Mouse (Mus musculus) liver, embryonic 14.5 days (tissue): ENCODE measurements around the gene Dhps. TPM values are rescaled to one million over a fixed set of nuclear protein-coding genes. Genes with fewer than 3 reads are reported as not detected.

Source experiments
- ATAC-seq: fragments of 200-750 bp; cut with Nextera tagmentation; 2 replicates; pipeline ENCODE4 v1.8.0; 2017; ENCODE audit warnings: moderate number of reproducible peaks, mild to moderate bottlenecking, moderate library complexity; ENCODE audit not compliant: insufficient read depth
- DNase-seq, 3 experiments: peaks; one replicate each; pipeline ENCODE4 v3.0.0-alpha.2; 2012 to 2013; ENCODE audit warnings: low read depth in 3 of 3, low spot score in 3 of 3
- H3K27ac ChIP-seq: fragments of 300-500 bp; sonication (generic); 2 replicates; pipeline ENCODE4 v1.5.1; 2014; ENCODE audit warnings: moderate library complexity, mild to moderate bottlenecking, control low read depth, inconsistent platforms
- H3K27me3 ChIP-seq: fragments of 300-500 bp; sonication (generic); 2 replicates; pipeline ENCODE4 v1.6.1; 2014; ENCODE audit warnings: mild to moderate bottlenecking, low read length, moderate library complexity; ENCODE audit not compliant: control insufficient read depth, insufficient read depth
- H3K36me3 ChIP-seq: fragments of 300-500 bp; sonication (generic); replicated peaks from 2 replicates; pipeline ENCODE4 v1.6.1; 2014; ENCODE audit warnings: low read depth; ENCODE audit not compliant: control insufficient read depth, insufficient read depth
- H3K4me1 ChIP-seq, 2 experiments: fragments of 200-500 bp in 1 of 2; fragments of 300-500 bp in 1 of 2; sonication (generic) in 1 of 2; replicated peaks; 2 replicates each; pipeline ENCODE4 v1.6.1; 2012 to 2014; ENCODE audit warnings: antibody characterized with exemption in 1 of 2, inconsistent platforms in 1 of 2, low read length in 1 of 2; ENCODE audit not compliant: control insufficient read depth in 2 of 2, insufficient read depth in 2 of 2
- H3K4me2 ChIP-seq: fragments of 300-500 bp; sonication (generic); 2 replicates; pipeline ENCODE4 v1.6.1; 2014; ENCODE audit warnings: low read depth, mild to moderate bottlenecking, control low read depth, moderate library complexity
- H3K4me3 ChIP-seq, 2 experiments: fragments of 200-500 bp in 1 of 2; fragments of 300-500 bp in 1 of 2; sonication (generic) in 1 of 2; 2 replicates each; pipeline ENCODE4 v1.5.1; 2012 to 2014; ENCODE audit warnings: low read depth in 2 of 2, low read length in 2 of 2, mild to moderate bottlenecking in 2 of 2, control low read depth in 1 of 2, inconsistent platforms in 1 of 2, moderate library complexity in 1 of 2; ENCODE audit not compliant: insufficient read depth in 1 of 2
- H3K9ac ChIP-seq: fragments of 300-500 bp; sonication (generic); replicated peaks from 2 replicates; pipeline ENCODE4 v1.6.1; 2014; ENCODE audit warnings: mild to moderate bottlenecking, control low read depth, moderate library complexity
- H3K9me3 ChIP-seq: fragments of 300-500 bp; sonication (generic); 2 replicates; pipeline ENCODE4 v1.6.1; 2016; ENCODE audit warnings: low read length, mixed read lengths; ENCODE audit not compliant: control insufficient read depth
- CTCF ChIP-seq: IDR thresholded peaks from 2 replicates; pipeline ENCODE4 v1.5.1; 2016; ENCODE audit warnings: antibody characterized with exemption, low read depth, control low read depth
- EP300 ChIP-seq: IDR thresholded peaks from 2 replicates; pipeline ENCODE4 v1.6.1; 2016; ENCODE audit warnings: antibody characterized with exemption, low read depth
- WGBS: fragments of 180-500 bp; shearing (Covaris S2); extraction: QIAGEN DNeasy Blood & Tissue Kit; methylation state at CpG from one replicate; pipeline ENCODE4 v1.1.7; 2014; ENCODE audit not compliant: insufficient replicate concordance; 5-methylcytosine and 5-hydroxymethylcytosine counted together
- polyA plus RNA-seq, 2 experiments: library from polyadenylated mRNA; depleted of rRNA in 1 of 2; stranded (reverse) in 1 of 2; unstranded in 1 of 2; fragments of >200 nt; fragmentation: Nextera tagmentation in 1 of 2; extraction: Ambion mirVana in 1 of 2; gene quantifications; 2 replicates each; pipeline versions ENCODE4 v1.2.1 to v1.2.3; 2012 to 2014

The Dhps gene
- polyA plus RNA-seq, 2 experiments, result 21.5 to 36.4 TPM

DNA sequence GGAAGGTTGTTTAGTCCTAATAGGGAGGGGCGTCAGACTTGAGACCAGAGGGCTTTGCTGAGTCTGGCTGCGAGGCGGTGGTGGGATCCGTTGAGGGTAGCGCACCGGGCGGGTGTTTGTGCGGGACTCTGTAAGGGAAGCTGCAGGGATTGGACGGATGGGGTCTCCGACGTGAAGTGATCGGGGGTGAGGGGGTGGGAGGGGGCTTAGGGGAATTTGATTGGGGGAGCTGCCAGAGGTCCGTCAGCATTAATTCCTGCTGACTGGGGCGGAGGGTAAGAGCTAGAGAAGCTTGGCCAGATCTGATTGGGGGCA lies 34.2 kb upstream of the Dhps start:
- Histone ChIP-seq H3K4me1 (peaks cover 15 to 18% of the 10 kb centered on the region in 2 experiments), H3K9ac (peak overlapping the region; percentile 88), H3K4me3 (peak overlapping the region; percentile 79 to 90), H3K4me2 (peak overlapping the region; percentile 98), H3K9me3 (no peaks in the 10 kb centered on the region), H3K27ac (peak overlapping the region; percentile 72), H3K27me3 (no peaks in the 10 kb centered on the region), H3K36me3 (peaks cover 36% of the 10 kb centered on the region)
- DNase-seq, result no peak
- peak; percentile 27 for ATAC-seq
- WGBS, result under 1% methylated on average over 14 of the region's 14 CpGs
- TF ChIP-seq CTCF (no peak), EP300 (no peak)

DNA sequence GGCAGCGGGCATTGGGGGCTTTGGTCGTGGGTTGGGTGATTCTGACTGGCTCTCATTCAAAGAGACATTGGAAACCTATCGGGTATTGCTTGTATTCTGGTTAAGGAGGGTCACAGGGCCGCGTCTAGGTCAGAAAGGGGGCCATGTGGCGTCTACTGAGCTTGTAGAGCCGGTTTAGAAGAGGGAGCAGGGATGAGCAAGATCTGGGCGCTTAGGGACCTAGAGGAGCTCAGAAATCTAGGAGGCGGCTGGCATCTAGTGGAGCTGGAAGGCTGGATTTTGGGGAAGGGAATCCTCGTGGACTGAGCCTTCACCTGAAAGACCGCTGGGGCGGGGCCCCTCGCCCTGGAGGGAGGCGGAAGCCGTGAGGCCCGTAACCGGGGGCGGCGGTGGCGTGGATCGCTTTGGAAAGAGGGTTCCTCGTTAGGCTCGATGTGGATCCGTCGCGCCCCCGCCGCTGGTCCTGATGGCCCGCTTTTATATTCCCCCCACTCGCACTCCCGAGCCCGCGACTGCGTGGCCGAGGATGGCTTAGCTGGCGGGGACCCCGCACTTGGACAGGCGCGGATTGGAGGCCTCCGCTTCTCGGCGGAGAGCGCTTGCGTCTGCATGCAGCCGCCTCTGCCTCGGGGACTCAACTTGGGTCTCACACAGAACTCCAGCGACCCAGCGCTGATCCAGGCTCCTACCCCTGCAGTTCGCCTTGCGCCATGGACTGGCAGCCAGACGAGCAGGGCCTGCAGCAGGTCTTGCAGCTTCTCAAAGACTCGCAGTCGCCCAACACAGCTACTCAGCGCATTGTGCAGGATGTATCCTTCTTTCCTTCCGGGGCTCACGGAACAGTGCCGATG lies 33.7 kb upstream of the Dhps start:
- peaks cover 15 to 18% of the 10 kb centered on the region in 2 experiments for H3K4me1 ChIP-seq
- peak in 1 of 3 experiments; percentile 57 for DNase-seq
- ATAC-seq, result peak; percentile 36
- H3K27me3 ChIP-seq, result no peaks in the 10 kb centered on the region
- peak overlapping the region; percentile 79 to 90 for H3K4me3 ChIP-seq
- WGBS, result under 1% methylated on average over 57 of the region's 57 CpGs
- peak overlapping the region; percentile 98 for H3K4me2 ChIP-seq
- TF ChIP-seq EP300, result no peak
- no peak for TF ChIP-seq CTCF
- peaks cover 32% of the 10 kb centered on the region for H3K36me3 ChIP-seq
- H3K9ac ChIP-seq, result peak overlapping the region; percentile 88
- H3K27ac ChIP-seq, result peak overlapping the region; percentile 72
- H3K9me3 ChIP-seq, result no peaks in the 10 kb centered on the region

DNA sequence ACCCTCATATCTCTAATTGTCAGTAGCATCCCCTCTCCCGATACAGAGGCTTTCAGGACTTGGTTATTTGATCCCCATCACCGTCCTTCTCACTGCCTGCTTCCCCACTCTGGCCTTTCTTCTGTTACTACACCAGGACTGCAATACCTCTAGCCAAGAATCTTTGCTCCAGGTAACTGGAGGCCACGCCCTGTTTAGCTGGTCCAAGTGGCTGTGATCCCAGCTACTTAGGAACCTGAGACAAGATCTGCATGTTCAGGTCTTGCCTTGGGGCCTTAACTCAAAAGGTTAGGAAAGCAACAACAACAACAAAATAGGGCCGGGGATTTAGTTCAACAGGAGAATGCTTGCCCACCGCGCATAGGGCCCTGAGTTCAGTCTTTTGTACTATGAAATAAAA lies 27.9 kb upstream of the Dhps start:
- H3K9ac ChIP-seq, result no peak overlapping the region
- 88% methylated on average over 6 of the region's 6 CpGs for WGBS
- no peaks in the 10 kb centered on the region for H3K9me3 ChIP-seq
- no peak for TF ChIP-seq EP300
- DNase-seq (no peak), ATAC-seq (no peak)
- no peak overlapping the region for H3K4me3 ChIP-seq
- H3K4me2 ChIP-seq, result no peak overlapping the region
- no peak overlapping the region for H3K27ac ChIP-seq
- no peaks in the 10 kb centered on the region for H3K27me3 ChIP-seq
- H3K36me3 ChIP-seq, result peaks cover 82% of the 10 kb centered on the region
- H3K4me1 ChIP-seq, result peaks cover 2 to 6% of the 10 kb centered on the region in 2 experiments; a peak in 3 of 4 replicates

DNA sequence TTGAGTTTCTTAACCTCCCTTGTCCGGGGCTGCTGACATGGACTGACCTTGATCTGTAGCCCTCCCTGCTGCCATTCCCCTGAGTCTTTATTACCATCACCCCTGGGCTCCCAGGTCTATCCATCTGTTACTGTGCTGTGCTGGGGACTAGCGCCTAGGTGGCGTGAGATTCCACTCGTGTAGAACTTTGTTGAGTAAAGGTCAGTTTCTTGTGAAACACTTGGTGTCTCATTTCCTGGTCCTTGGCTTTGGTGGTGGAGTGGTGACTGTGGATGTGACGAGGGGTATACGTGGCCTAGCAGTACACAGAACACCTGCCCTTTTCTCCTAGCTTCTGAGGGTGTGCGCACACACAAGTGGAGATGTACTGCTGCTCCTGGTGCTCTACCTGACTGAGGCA lies 14.2 kb upstream of the Dhps start:
- DNase-seq, result no peak
- 82% methylated on average over 7 of the region's 7 CpGs for WGBS
- Histone ChIP-seq H3K9me3 (no peaks in the 10 kb centered on the region), H3K9ac (no peak overlapping the region), H3K4me2 (no peak overlapping the region), H3K36me3 (peaks cover 39% of the 10 kb centered on the region), H3K4me3 (no peak overlapping the region), H3K27ac (no peak overlapping the region), H3K27me3 (no peaks in the 10 kb centered on the region), H3K4me1 (no peaks in the 10 kb centered on the region)
- TF ChIP-seq CTCF (no peak), EP300 (no peak)
- ATAC-seq, result no peak

DNA sequence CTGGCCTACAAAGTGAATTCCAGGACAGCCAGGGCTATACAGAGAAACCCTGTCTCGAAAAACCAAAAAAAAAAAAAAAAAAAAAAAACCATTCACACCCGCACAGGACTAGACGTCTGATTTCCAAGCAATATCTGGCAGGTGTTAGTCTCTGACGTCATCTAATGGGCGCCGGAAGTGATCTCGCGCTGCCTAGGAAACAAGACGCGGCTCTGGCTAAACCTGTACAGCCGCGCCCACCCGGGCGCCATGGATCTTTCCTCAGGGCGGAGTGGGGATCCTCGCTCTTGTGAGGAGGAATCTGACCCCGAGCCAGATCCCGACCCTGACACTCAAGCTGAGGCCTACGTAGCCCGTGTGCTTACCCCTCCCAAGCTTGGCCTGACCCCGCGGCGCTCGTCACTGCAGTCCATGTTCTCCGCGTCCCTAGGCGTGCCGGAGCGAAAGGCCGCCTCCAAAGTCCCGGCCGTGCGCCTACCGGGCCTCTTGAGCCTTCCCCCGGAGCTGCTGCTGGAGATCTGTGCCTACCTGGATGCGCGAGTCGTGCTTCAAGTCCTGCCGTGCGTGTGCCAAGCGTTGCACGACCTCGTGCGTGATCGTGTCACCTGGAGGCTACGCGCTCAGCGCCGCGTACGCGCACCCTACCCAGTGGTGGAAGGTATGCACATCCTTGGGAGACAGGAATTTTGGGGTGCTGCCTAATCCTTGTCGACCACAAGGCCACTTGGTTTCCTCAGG lies 11.5 kb upstream of the Dhps start, which contains the start of gene Fbxw9:
TSS of gene Fbxw9 (plus strand) at position 177 of the 738 bp plus-strand sequence.
- ATAC-seq, result peak; percentile 81
- H3K36me3 ChIP-seq, result peaks cover 12% of the 10 kb centered on the region
- DNase-seq, result peak; percentile 84 to 86 (median 85)
- under 1% methylated on average over 52 of the region's 53 CpGs for WGBS
- no peaks in the 10 kb centered on the region; a peak in 1 of 4 replicates for H3K4me1 ChIP-seq
- H3K4me3 ChIP-seq, result peak within 1 kb of the TSS; percentile 83 to 93
- no peaks in the 10 kb centered on the region for H3K27me3 ChIP-seq
- H3K9me3 ChIP-seq, result no peaks in the 10 kb centered on the region
- peak within 1 kb of the TSS; percentile 55 for H3K9ac ChIP-seq
- H3K4me2 ChIP-seq, result peak within 1 kb of the TSS; percentile 93
- TF ChIP-seq EP300 (no peak), CTCF (no peak)
- H3K27ac ChIP-seq, result no peak within 1 kb of the TSS
